Mouse (Mus musculus) monocyte, adult 2 months (primary cell): Measurements from ENCODE around the gene Ccpg1.

Source experiments
- DNase-seq, 2 experiments: peaks; one replicate each; pipeline ENCODE4 v3.0.0; 2022; ENCODE audit warnings: low spot score in 2 of 2, low read depth in 1 of 2

The Ccpg1 gene

GRCm38 (mm10) chr9:73045204-73045603, 60.0 kb downstream of the Ccpg1 start:
- no peak for DNase-seq

GRCm38 (mm10) chr9:73045711-73046110, 60.5 kb downstream of the Ccpg1 start:
- no peak for DNase-seq

DNA sequence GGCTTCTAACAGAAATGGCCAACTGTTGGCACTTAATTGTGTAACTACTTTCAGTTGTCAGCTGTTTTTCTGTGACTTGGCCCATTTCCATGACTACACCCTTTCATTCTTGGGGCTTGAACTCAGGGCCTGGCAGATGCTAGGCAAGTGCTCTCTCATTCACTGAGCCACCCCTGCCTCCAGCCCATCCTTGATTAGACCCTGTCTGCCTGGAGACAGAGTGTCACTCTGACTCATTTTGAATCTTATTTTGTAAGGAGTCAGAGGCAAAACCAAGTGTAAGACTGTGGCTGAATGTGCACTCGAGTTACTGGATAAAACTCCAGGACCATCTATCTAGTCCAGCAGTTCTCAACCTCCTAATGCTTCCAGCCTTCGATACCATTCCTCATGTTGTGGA, 62.7 kb downstream of the Ccpg1 start:
- DNase-seq = no peak

GRCm38 (mm10) chr9:73048927-73049326, 63.7 kb downstream of the Ccpg1 start:
- DNase-seq = no peak

GRCm38 (mm10) chr9:73049833-73050232, 64.6 kb downstream of the Ccpg1 start:
- DNase-seq = no peak

DNA sequence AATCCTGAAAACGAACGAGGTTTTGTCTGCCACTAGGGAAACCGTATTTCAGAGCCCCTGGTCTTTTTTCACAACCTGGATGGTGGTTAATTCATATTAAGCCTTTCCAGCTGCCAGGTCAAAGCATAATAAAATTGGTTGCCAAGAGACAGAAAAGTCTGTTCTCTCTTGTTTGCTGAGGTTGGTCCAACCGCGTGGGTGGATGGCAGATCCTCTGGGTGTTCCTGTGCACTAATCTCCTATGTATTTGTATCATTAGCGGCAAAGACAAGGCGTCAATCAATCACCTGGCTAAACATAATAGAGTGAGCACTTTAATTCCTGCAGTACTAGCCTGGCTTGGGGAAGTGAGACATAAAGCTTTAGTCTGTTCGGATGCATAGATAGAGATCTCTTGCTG, 65.4 kb downstream of the Ccpg1 start:
- DNase-seq = no peak

GRCm38 (mm10) chr9:73055441-73055911, 70.2 kb downstream of the Ccpg1 start:
- no peak for DNase-seq

GRCm38 (mm10) chr9:73059224-73059623, 74.0 kb downstream of the Ccpg1 start:
- no peak for DNase-seq

GRCm38 (mm10) chr9:73063621-73064290, 78.5 kb downstream of the Ccpg1 start:
- DNase-seq = no peak
